Mouse (Mus musculus): ENCODE results near the gene Wsb2. TPM values are rescaled to one million over a fixed set of nuclear protein-coding genes. Genes with fewer than 3 reads are reported as not detected.
A peak's percentile ranks its signal among the peaks of the same experiment; 100 is the strongest.

Wsb2 gene
- polyA plus RNA-seq (2012; fragmentation: generic; extraction: Trizol): 131 TPM
- long read RNA-seq, experiment 1, transcript Wsb2-202 (8 exons, 1,526 nt): major isoform, 6 of 18 reads
- long read RNA-seq, experiment 1, partial matches to known transcripts: 3 of 18 reads
- long read RNA-seq, experiment 1, other reads (novel, unspliced or antisense): 8 of 18 reads
- long read RNA-seq, experiment 2, transcript Wsb2-201 (9 exons, 2,421 nt): major isoform, 70 of 102 reads
- long read RNA-seq, experiment 2, transcript Wsb2-202 (8 exons, 1,526 nt): minor isoform, 12 of 102 reads
- long read RNA-seq, experiment 2, partial matches to known transcripts: 13 of 102 reads
- long read RNA-seq, experiment 2, other reads (novel, unspliced or antisense): 6 of 102 reads

GRCm38 (mm10) chr5:117357129-117357477 is at the start of gene Wsb2:
TSS of gene Wsb2 (plus strand) at chr5:117357304.
- no peaks in the 10 kb centered on the region for H3K36me3 ChIP-seq (ENCODE audit: control insufficient read depth, insufficient read depth)
- peak within 1 kb of the TSS; percentile 96 for H3ac ChIP-seq (ENCODE audit: control insufficient read depth, insufficient read length, low read depth)
- H3K27me3 ChIP-seq (ENCODE audit: control insufficient read depth, insufficient read depth, insufficient read length): no peaks in the 10 kb centered on the region
- H3K79me3 ChIP-seq (ENCODE audit: low read depth): peaks cover 33% of the 10 kb centered on the region
- peaks cover 44% of the 10 kb centered on the region for H3K79me2 ChIP-seq (ENCODE audit: control insufficient read depth, insufficient read depth)
- H3K4me3 ChIP-seq (ENCODE audit: insufficient read depth, poor library complexity, severe bottlenecking): peak within 1 kb of the TSS; percentile 74
- TF ChIP-seq CTCF (IDR thresholded peaks at IDR 0.05; ENCODE audit: control insufficient read depth, insufficient read depth, insufficient read length): no peak
- no peak for TF ChIP-seq CEBPB (IDR thresholded peaks at IDR 0.05; ENCODE audit: low read depth)
- no peak for TF ChIP-seq MYOD1 (IDR thresholded peaks at IDR 0.05; ENCODE audit: control insufficient read depth, insufficient read length, low read depth)
- no peak for TF ChIP-seq MYOG (IDR thresholded peaks at IDR 0.05; ENCODE audit: control insufficient read depth, extremely low read depth, insufficient read length)
- no peak for TF ChIP-seq FOSL1 (IDR thresholded peaks at IDR 0.05; ENCODE audit: insufficient read depth, low read length, poor library complexity, severe bottlenecking)
- TF ChIP-seq MAX (IDR thresholded peaks at IDR 0.05): no peak
- no peak for TF ChIP-seq USF1 (IDR thresholded peaks at IDR 0.05; ENCODE audit: low read depth)

- Histone ChIP-seq H3K79me2 (ENCODE audit: control insufficient read depth, insufficient read depth) (no peaks in the 10 kb centered on the region), H3K4me3 (ENCODE audit: insufficient read depth, poor library complexity, severe bottlenecking) (no peak overlapping the region)
These were observed 49.4 kb upstream of the Wsb2 start for GRCm38 (mm10) chr5:117307699-117308098.

GRCm38 (mm10) chr5:117313420-117313819 is 43.7 kb upstream of the Wsb2 start:
- TF ChIP-seq MAX (IDR thresholded peaks at IDR 0.05): no peak
- no peak for TF ChIP-seq FOSL1 (IDR thresholded peaks at IDR 0.05; ENCODE audit: insufficient read depth, low read length, poor library complexity, severe bottlenecking)
- TF ChIP-seq CTCF (IDR thresholded peaks at IDR 0.05; ENCODE audit: control insufficient read depth, insufficient read depth, insufficient read length): no peak
- no peak for TF ChIP-seq MYOG (IDR thresholded peaks at IDR 0.05; ENCODE audit: control insufficient read depth, extremely low read depth, insufficient read length)
- no peak for TF ChIP-seq MYOD1 (IDR thresholded peaks at IDR 0.05; ENCODE audit: control insufficient read depth, insufficient read length, low read depth)
- no peak for TF ChIP-seq CEBPB (IDR thresholded peaks at IDR 0.05; ENCODE audit: low read depth)
- TF ChIP-seq USF1 (IDR thresholded peaks at IDR 0.05; ENCODE audit: low read depth): no peak
- H3K36me3 ChIP-seq (ENCODE audit: control insufficient read depth, insufficient read depth): no peaks in the 10 kb centered on the region
- no peaks in the 10 kb centered on the region for H3K27me3 ChIP-seq (ENCODE audit: control insufficient read depth, insufficient read depth, insufficient read length)
- H3K4me3 ChIP-seq (ENCODE audit: insufficient read depth, poor library complexity, severe bottlenecking): no peak overlapping the region
- H3ac ChIP-seq (ENCODE audit: control insufficient read depth, insufficient read length, low read depth): no peak overlapping the region
- H3K79me3 ChIP-seq (ENCODE audit: low read depth): no peaks in the 10 kb centered on the region
- no peaks in the 10 kb centered on the region for H3K79me2 ChIP-seq (ENCODE audit: control insufficient read depth, insufficient read depth)

More at GRCm38 (mm10) chr5:117307699-117308098, 49.4 kb upstream of the Wsb2 start:
- Histone ChIP-seq H3K27me3 (ENCODE audit: control insufficient read depth, insufficient read depth, insufficient read length) (no peaks in the 10 kb centered on the region), H3K79me3 (ENCODE audit: low read depth) (no peaks in the 10 kb centered on the region), H3ac (ENCODE audit: control insufficient read depth, insufficient read length, low read depth) (no peak overlapping the region), H3K36me3 (ENCODE audit: control insufficient read depth, insufficient read depth) (no peaks in the 10 kb centered on the region)
- TF ChIP-seq CTCF (IDR thresholded peaks at IDR 0.05; ENCODE audit: control insufficient read depth, insufficient read depth, insufficient read length) (peak; percentile 81), FOSL1 (IDR thresholded peaks at IDR 0.05; ENCODE audit: insufficient read depth, low read length, poor library complexity, severe bottlenecking) (no peak), CEBPB (IDR thresholded peaks at IDR 0.05; ENCODE audit: low read depth) (no peak)

GRCm38 (mm10) chr5:117313909-117314308 is 43.2 kb upstream of the Wsb2 start:
- H3K79me2 ChIP-seq (ENCODE audit: control insufficient read depth, insufficient read depth): no peaks in the 10 kb centered on the region
- H3ac ChIP-seq (ENCODE audit: control insufficient read depth, insufficient read length, low read depth): no peak overlapping the region
- H3K27me3 ChIP-seq (ENCODE audit: control insufficient read depth, insufficient read depth, insufficient read length): no peaks in the 10 kb centered on the region
- no peak overlapping the region for H3K4me3 ChIP-seq (ENCODE audit: insufficient read depth, poor library complexity, severe bottlenecking)
- H3K79me3 ChIP-seq (ENCODE audit: low read depth): no peaks in the 10 kb centered on the region
- TF ChIP-seq USF1 (IDR thresholded peaks at IDR 0.05; ENCODE audit: low read depth) (no peak), MAX (IDR thresholded peaks at IDR 0.05) (no peak), MYOG (IDR thresholded peaks at IDR 0.05; ENCODE audit: control insufficient read depth, extremely low read depth, insufficient read length) (no peak), FOSL1 (IDR thresholded peaks at IDR 0.05; ENCODE audit: insufficient read depth, low read length, poor library complexity, severe bottlenecking) (no peak)
- H3K36me3 ChIP-seq (ENCODE audit: control insufficient read depth, insufficient read depth): no peaks in the 10 kb centered on the region

GRCm38 (mm10) chr5:117314587-117315428 is 42.3 kb upstream of the Wsb2 start:
- H3K79me2 ChIP-seq (ENCODE audit: control insufficient read depth, insufficient read depth): no peaks in the 10 kb centered on the region
- H3K79me3 ChIP-seq (ENCODE audit: low read depth): no peaks in the 10 kb centered on the region
- no peak overlapping the region for H3K4me3 ChIP-seq (ENCODE audit: insufficient read depth, poor library complexity, severe bottlenecking)
- H3K36me3 ChIP-seq (ENCODE audit: control insufficient read depth, insufficient read depth): no peaks in the 10 kb centered on the region
- no peak overlapping the region for H3ac ChIP-seq (ENCODE audit: control insufficient read depth, insufficient read length, low read depth)
- no peaks in the 10 kb centered on the region for H3K27me3 ChIP-seq (ENCODE audit: control insufficient read depth, insufficient read depth, insufficient read length)
- no peak for TF ChIP-seq USF1 (IDR thresholded peaks at IDR 0.05; ENCODE audit: low read depth)
- no peak for TF ChIP-seq MYOG (IDR thresholded peaks at IDR 0.05; ENCODE audit: control insufficient read depth, extremely low read depth, insufficient read length)
